Mouse (Mus musculus): ENCODE data around the gene Pak6.

Gene Pak6

DNA sequence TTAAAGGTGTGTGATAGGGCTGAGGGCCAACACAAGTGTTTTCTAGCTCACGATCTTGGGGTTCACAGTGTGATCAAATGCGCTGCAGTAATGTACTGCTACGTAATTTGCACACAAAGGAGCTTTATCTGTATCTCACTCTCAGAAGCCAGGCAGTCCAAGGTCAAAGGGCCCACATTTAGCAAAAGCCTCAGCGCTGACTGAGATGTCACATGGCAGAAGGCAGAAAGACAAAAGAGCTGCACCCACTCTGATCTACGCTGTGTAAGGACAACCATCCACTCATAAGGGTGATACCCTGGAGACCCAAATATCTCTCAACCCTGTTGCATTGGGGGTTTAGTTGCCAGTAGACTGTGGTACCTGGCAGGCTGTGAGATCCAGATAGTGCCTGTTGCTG is 4.1 kb downstream of the Pak6 start:
- no peak for DNase-seq

DNA sequence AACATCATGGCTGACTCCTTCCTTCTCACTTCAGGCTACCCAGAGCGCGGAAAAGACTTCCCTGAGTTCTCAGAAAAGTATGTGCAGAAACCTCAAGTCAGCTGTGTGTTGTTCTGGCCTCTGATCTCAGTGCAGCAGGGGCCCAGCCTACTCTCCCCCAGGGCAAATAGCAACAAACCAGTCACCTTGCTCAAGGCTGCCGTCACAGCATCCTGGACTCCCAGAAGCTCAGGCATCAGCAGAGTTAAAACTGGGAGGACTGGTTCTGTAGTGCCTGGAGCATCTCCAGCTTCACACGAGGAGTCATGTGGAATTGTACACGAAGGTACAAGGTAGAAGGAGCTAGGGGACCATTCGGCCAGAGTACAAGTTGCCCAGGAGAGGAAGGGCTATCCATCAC is 6.1 kb downstream of the Pak6 start:
- DNase-seq: no peak

DNA sequence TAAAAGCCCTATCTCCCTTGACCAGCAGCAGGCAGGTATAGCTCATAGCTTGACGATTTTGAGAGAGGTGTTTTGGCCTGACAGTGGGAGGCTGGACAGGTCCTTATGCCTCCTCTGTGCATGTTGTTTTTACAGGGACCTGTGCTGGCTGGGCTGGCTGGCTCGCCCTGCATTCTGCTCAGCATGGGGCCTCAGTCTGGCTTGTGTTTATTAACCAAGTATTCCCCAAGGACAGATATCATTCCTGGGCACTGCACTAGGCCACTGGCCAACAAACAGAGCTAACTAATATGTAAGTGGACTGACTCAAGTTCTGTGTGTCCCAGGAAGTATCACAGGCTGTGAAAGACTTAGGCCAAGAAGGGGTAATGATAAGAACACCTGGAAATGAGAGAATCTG is 6.7 kb downstream of the Pak6 start:
- no peak for DNase-seq

DNA sequence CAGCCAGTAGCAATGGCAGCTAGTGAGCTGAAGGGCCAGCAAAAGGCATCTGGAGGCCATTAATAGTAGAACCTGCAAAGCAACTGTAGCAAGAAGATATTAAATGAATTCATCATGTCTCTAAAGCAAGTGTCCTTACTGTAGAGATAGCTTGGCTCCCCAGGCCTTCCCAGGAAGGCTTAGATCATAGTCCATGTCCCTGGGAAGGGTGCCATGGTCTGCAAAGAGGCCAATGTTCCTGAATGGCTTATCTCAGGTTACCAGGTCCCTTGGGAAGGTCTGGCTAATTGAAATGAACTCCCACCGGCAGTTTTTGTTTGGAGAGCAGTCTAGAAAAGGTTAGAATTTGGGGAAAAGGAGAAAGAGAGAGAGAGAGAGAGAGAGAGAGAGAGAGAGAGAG is 8.6 kb downstream of the Pak6 start:
- DNase-seq: no peak

DNA sequence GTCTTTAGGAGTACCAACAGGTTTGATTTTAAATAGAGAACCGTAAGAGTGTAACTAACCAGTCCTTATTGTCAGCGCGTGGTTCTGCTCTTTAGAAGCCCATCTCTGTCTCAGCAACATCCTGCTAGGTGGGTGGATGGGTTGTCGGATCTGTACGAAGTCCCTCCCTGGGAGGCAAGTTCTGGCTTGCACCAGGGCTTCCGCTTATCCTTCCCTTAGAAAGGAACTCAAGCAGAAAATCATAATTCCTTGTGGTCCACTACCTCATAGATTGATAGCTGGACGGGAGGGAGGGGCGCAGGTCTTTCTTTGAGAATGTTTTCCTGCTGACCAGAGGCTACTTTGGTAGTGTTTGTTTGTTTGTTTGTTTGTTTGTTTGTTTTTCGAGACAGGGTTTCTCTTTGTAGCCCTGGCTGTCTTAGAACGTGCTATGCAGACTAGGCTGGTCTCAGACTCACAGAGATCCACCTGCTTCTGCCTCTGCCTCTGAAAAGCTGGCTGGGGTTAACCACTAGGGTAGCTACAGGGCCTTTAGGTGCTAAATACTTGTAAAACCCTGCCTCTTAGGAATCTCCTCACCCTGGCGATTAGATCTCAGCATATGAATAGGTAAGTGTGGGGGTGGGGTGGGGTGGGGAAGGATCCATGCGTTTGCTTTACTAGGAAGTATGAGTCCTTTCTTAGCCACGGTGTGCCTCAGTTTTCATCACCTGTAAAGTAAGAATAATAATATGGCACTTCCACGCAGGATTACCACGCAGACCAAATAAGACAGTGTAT is 10.8 kb downstream of the Pak6 start:
- peak; percentile 38 for DNase-seq

DNA sequence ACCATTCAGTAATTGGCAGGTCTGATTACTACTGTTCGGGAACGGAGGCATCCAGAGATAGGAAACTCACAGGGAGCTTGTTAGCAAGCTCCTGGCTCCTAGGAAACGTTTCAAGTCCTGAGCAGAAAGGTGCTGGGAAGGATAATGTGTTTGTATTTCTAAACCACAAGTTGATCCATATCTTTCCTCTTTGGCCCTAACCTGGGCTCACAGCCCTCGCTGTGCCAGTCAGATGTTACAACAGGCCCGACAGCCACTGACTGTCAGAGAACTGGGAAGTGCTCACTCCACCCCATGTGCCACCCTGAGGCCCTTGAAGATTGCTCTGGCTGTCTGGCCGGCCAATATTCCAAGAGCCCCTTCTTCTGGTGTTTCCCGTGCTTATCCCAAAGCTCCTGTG is 11.4 kb downstream of the Pak6 start:
- DNase-seq: no peak

DNA sequence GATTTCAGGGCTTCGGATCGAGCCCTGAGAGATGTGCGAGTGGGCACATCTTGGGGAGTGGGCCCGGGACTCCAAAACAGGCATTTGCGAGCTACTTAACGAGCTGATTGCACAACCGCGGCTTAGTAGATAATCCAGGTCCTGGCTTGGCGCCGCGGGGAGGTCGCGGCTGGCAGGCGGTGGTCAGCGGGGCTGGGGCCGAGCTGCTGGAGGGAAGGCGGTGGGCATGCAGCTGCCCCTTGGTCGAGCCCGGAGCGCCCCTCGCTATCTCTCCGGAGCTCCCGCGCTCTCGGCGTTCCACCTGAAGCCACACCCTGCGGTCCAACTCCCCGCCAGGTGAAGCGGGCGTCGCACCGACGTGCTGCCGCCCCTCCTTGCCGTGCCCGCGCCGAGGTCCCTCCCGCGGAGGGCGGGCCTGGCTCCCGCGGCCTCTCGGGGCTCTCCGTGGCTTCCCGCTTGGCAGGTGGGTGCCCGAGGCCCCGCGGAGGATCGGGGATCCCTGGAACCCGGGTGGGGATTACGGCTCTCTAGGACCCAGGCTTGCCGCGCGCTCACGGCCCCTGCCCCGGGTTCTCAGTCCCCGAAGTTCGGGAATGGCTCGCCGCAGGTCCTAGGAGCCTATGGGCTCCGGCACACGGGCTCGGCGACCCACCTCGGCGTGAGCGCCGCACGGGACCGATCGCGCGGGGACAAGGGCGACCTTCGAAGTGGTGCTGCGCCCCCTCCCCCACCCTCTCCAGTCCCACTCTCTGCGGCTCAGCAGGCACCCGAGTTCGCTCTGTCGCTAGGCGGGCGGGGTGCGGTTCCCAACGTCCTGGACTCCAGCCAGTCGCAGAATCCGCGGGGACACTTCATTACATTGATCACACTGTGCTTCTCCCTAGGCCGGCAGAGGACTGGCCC is 14.0 kb downstream of the Pak6 start:
- DNase-seq: peak; percentile 54

DNA sequence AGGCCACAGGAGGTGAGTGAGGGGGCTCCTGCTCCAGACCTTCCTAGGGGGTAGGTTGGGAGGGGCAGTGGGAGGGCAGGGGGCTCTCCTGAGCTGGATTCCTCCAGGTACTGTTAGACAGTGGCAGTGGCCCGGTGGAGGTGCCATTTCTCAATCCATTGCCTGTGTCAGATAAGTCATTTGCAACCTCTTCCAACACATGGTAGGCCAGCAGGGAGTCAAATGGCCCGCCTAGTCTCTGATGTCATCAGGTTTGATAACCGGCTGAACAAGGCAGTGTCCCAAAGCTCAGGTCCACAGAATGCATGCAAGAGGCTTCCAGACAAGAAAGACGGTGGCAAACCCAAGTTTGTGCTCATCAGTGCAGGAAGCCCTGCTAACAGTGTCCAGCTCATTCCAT is 14.7 kb downstream of the Pak6 start:
- peak; percentile 25 for DNase-seq

DNA sequence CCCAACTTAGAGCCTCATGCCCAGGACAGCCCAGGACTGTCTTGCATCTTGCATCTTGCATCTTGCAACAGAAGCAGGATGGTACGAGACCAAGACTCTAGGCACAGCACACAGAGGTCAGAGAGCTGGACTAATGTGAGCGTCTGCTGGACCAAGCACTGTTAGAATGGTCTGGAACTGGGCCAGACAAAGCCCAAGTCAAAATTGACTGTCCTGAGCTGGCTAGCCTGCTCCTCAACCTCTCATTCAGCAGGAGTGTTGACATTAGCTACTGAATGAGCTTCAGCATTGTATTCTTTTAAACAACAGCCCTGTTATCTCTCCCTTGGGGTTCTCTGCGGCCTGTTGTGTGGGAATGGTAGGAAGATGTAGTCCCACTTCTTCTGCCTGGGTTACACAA is 16.5 kb downstream of the Pak6 start:
- no peak for DNase-seq

DNA sequence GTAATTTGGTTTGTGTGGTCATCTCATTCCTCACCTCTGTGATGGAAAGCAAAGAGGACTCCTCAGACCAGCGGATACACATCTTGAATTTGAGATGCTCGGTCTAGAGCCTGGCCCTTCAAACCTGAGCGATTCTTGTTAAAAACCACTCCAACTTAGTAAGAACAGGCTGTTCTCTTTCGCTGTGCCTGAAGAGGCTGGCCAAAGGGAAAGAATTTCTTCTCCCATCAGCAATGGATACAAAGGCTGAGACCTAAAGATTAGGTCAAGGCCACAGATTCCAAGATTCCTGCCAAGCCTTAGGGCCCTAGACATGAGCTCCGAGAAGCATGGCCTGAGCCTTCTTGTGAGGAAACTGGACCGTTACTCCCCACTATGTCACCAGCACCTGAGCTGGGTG is 17.8 kb downstream of the Pak6 start:
- DNase-seq: no peak

DNA sequence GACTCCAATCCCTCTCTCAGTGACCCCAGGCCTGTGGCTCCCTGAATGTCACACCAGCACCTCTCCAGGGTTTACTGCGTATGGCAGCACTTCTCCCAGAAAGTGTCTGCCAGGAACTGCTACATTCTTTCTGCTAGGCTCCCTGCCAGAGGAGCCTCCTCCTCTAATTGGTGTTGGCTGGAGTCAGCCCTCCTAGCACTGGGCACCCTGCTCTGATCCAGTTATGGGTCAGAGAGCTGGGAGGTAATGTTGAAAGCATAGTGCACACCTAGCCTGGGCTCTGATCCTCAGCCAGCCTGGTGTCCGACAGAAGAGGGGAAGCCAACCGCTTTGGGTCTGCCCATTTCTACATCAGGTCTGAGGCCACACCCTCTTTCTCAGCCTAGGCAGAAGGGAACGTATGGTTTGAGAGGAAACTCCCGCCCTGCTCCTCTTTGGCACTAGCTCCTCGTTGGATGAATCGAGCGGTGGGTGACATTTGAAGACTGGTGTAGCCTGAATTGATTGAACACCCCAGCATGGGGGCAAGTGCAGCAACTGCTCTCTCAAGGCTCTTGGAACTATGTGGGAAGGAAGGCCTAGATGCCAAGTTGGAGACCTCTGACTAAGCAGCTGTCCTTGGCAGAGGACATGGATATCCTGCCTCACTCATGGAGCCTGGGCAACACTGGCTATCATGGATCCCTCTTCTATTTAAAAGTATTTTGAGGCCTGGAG is 19.6 kb downstream of the Pak6 start:
- DNase-seq: no peak

DNA sequence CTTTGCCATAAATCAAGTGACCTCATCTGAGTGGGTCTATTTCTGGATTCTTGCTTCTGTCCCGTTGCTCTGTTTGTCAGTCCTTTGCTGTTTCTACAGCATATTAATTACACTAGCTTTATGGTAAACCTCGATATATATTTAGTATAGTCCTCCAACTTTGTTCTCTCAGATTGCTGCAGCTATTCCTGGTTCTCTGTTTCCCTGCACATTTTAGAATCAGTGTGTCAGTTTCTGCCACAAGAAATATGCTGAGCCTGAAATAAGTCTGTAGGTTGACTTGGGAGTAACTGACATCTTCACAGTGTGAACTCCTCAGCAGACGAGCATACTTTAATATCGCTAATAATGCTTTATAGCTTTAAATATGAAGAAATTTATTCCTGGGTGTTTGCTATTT is 22.0 kb downstream of the Pak6 start:
- DNase-seq: no peak

DNA sequence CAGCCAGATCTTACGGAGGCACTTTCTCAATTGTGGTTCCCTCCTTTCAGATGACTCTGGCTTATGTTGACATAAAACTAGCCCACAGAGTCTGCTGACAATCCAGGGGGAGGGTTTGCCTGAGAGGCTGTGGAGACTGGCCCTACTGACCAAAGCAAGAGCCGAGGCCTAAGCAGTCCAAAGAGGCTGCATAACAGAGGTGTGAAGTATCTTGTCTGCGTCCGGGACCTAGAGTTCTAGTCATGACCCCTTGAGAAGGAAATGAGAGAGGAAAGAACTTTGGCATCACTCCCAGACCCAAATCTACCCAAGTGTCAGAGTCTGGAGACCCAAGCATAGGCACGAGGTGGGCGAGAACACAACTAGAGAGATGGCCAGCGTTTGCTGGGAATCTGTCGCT is 23.6 kb downstream of the Pak6 start:
- no peak for DNase-seq

DNA sequence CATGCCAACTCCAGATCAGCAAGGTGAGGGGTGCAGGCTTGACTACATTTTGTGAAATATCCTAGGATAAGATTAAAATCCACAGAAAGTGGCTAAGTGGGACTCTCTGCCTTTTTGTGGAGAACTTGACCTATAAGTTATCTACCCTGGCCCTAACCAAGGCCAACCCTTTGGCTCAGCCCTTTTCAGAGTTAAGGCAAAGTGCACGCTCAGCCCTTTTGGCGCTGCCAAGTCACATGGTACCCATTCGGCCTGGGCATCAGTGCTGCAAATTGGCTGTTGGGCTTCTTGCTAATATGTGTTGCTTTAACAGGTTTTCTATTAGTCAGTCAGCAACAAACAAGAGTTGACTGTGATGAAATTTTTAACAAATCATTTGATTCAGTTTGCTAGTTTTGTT is 24.7 kb downstream of the Pak6 start:
- no peak for DNase-seq

DNA sequence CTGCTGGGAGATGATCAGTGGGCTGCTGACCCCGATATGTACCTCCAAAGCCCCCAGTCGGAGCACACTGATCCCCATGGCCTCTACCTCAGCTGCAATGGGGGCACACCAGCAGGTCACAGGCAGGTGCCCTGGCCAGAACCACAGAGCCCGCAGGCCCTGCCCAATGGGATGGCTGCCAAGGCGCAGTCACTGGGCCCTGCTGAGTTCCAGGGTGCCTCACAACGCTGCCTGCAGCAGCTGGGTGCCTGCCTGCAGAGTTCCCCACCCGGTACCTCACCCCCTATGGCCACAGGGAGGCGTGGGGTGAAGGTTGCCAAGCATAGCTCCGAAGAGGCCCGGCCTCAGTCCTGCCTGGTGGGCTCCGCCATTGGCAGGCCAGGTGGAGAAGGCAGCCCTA is 26.8 kb downstream of the Pak6 start:
- no peak for DNase-seq

DNA sequence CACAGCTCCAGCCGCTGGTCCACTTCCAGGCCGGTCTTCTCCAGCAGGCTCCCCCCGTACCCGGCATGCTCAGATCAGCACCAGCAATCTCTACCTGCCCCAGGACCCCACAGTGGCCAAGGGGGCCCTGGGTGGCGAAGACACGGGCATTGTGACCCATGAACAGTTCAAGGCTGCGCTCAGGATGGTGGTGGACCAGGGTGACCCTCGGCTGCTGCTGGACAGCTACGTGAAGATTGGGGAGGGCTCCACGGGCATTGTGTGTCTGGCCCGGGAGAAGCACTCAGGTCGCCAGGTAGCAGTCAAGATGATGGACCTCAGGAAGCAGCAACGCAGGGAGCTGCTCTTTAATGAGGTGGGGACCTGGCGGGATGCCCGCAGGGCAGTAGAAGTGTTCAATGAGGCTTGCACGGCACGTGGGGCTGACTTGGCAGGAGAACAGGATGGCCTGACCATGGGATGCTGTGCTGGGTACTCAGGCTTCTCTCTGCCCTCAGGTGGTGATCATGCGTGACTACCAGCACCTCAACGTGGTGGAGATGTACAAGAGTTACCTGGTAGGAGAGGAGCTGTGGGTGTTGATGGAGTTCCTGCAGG is 30.4 kb downstream of the Pak6 start:
- DNase-seq: no peak

DNA sequence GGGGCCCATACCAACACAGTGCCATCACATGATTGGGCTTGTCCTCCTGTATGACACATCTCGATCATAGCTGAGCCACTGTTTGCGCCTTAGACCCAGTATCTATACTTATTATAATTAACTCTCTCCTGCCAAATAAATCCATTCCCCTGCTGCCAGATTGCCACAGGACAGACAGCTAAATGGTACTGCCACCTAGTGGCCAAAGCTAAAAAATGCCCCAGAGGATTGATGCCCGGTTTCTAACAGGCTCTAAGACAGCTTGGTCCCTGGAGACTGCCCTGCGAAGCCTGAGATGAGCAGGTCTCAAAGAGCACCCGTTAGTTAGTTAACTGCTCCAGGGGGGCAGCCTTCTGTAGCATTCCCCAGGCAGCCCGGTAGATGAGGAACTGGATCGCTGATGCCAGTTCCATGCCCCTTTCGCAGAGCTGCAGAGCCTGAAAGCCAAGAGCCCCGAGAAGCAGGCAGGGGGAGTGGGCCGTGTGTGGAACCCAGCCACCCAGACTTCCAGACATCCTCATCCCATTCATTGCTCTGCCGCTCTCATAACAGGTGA is 32.7 kb downstream of the Pak6 start:
- peak; percentile 87 for DNase-seq

DNA sequence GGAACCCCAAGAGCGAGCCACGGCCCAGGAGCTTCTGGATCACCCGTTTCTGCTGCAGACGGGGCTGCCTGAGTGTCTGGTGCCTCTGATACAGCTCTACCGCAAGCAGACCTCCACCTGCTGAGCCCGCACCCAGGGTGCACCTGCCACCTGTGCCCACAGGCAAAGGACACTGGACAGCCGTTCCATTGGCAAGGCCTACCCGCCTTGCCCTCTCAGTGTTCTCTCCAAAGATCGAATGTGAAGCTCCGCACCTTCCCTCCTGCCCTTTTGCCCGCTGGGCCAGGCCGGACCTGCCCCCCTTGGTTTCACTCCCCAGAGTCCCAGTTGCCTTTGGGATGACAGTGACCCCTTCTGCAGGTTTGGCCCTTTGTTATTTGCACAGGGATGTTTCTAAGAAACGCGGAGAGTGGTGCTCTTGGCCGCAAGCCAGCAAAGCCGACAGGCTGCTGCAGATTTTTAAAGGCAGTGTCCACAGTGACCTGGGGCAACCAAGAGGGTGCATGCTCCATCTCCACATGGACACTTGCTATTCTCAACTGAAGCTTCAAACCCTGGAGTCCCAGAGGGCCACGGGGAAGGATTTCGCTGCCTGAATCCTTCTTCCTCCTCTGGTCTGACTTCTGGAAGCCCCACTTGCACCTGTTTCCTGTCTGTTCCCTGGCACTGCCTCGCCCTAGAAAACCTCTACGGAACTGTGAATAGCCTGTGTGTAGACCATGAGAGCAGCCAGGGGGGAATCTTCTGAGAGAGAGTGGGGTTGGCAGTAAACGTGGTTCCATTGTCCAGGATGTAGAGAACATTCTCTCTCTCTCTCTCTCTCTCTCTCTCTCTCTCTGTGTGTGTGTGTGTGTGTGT is 33.6 kb downstream of the Pak6 start:
- DNase-seq: no peak

DNA sequence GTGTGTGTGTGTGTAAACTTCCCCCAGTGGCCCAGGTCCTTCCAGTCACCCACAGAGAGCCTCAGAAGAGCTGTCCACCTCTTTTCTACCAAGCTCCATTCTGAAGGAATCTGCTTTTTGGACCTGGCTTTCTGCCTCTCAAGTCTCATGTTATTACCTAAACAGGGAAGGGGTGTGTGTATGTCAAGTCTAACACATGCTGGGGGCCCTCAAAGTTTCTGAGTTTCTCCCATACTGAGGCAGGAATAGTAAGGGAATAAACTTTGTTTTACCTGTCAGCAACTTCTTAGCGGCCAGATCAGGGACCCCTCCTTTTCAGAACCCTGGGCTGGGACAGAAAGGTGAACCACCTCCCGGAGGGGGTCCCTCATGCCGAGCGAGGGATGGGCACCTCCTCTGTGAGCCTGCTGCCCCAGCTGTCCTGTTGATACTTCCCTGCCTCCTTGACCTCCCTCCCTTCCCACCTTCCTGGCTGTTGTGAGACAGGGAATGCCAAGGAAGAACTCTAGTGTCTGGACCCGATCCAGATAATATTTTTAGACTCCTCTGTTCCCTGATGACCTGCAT is 34.3 kb downstream of the Pak6 start:
- no peak for DNase-seq

DNA sequence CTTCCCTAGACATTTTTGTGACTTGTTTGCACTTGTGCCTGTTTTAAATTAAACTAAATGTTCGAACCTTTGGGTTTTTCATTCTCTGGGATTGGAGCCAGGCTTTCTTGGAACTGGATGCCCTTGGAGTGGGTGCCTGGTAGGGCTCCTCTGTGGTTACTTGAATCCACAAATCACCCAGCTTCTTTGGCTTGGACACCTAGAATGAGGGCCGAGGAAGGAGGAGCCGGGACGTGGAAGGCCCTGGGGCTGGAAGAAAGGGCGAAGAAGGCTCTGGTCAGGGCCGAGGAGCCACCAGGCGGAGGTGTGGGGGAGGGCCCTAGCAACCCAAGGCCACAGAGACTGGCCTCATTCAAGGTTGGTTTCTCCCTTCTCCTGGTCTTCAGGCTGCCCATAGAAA is 34.9 kb downstream of the Pak6 start:
- DNase-seq: no peak

Measured in retina, postnatal 1 day (tissue).